Mouse (Mus musculus) frontal cortex, postnatal 36 days (tissue): ENCODE data around the gene Oscar.

Experiments
- DNase-seq, 2 experiments: peaks; one replicate each; pipeline ENCODE4 v3.0.0; 2022; ENCODE audit warnings: low spot score in 2 of 2

The Oscar gene

GRCm38 (mm10) chr7:3616057-3616388 lies at the start of gene Oscar:
Gene Oscar (minus strand): TSS chr7:3616157.
- DNase-seq: no peak

GRCm38 (mm10) chr7:3665215-3666114 lies 49.5 kb upstream of the Oscar start, which contains the start of gene Leng1:
Gene Leng1 (minus strand): TSS chr7:3665840.
- DNase-seq: peak; percentile 96 to 98

GRCm38 (mm10) chr7:3664524-3665214 lies 48.7 kb upstream of the Oscar start:
- DNase-seq: no peak

- no peak for DNase-seq
Observed at GRCm38 (mm10) chr7:3658578-3658977, 42.6 kb upstream of the Oscar start.

- no peak for DNase-seq
Observed at GRCm38 (mm10) chr7:3656966-3657365, 41.0 kb upstream of the Oscar start.

- no peak for DNase-seq
Observed at GRCm38 (mm10) chr7:3646641-3647040, 30.7 kb upstream of the Oscar start.

GRCm38 (mm10) chr7:3646188-3646587 lies 30.2 kb upstream of the Oscar start:
- DNase-seq: no peak

GRCm38 (mm10) chr7:3645488-3646025 lies 29.6 kb upstream of the Oscar start:
- no peak for DNase-seq

- DNase-seq: peak; percentile 99
Observed at GRCm38 (mm10) chr7:3644672-3645487, 28.9 kb upstream of the Oscar start, which contains the start of gene Cnot3. Gene Cnot3 (plus strand): TSS chr7:3645268.

GRCm38 (mm10) chr7:3644348-3644671 lies 28.4 kb upstream of the Oscar start:
- no peak for DNase-seq

GRCm38 (mm10) chr7:3643843-3644242 lies 27.9 kb upstream of the Oscar start:
- no peak for DNase-seq

- DNase-seq: no peak
Observed at GRCm38 (mm10) chr7:3643412-3643811, 27.5 kb upstream of the Oscar start.

- DNase-seq: no peak
Observed at GRCm38 (mm10) chr7:3630478-3630815, 14.5 kb upstream of the Oscar start.

- DNase-seq: peak; percentile 98
Observed at GRCm38 (mm10) chr7:3629543-3630477, 13.9 kb upstream of the Oscar start, which contains the start of the genes Tfpt and Prpf31. Gene Tfpt (minus strand): TSS chr7:3629929. Gene Prpf31 (plus strand): TSS chr7:3629985.

GRCm38 (mm10) chr7:3629030-3629429 lies 13.1 kb upstream of the Oscar start:
- DNase-seq: no peak

- peak; percentile 86 to 89 for DNase-seq
Observed at GRCm38 (mm10) chr7:3617242-3617995, 1.5 kb upstream of the Oscar start, which contains the start of gene Ndufa3. Gene Ndufa3 (plus strand): TSS chr7:3617373.

- DNase-seq: peak in 1 of 2 experiments; percentile 71
Observed at GRCm38 (mm10) chr7:3616389-3617241, 658 bp upstream of the Oscar start.

GRCm38 (mm10) chr7:3614021-3614420 lies 1.9 kb downstream of the Oscar start:
- no peak for DNase-seq

- no peak for DNase-seq
Observed at GRCm38 (mm10) chr7:3611006-3611405, 5.0 kb downstream of the Oscar start.
